Mouse (Mus musculus): ENCODE results near the gene Nek7. TPM values are rescaled to one million over a fixed set of nuclear protein-coding genes. Genes with fewer than 3 reads are reported as not detected.

Nek7 gene
- polyA plus RNA-seq, 1 experiment from 2014 or later = 13.6 TPM

DNA sequence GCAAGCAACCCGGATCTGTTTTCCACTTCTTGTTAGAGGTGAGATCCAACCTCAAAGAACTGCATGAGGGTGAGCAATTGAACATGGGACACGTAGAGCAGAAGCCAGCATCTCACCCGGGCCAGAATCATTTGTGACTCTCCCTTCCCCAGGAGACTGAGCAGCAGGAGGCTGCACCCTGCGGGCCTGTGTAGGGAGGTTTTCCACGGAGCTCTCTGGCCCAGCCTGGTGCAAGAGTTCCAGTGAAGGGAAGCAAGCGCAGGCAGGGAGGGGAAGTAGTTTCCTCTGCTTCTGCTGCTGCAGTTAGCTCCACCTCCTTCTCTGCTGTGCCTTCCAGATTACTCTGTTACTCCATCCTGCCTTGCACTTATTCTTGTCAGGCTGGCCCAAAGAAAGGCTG lies 69.8 kb downstream of the Nek7 start:
- Histone ChIP-seq H3K9ac (ENCODE audit: low read length) (no peak overlapping the region), H3K27ac (ENCODE audit: low read depth, low read length) (no peak overlapping the region), H3K36me3 (ENCODE audit: control insufficient read depth, insufficient read depth, low read length) (no peaks in the 10 kb centered on the region), H3K4me2 (ENCODE audit: low read length) (no peak overlapping the region), H3K9me3 (replicated peaks; ENCODE audit: control insufficient read depth, low read length) (no peaks in the 10 kb centered on the region), H3K27me3 (replicated peaks; ENCODE audit: control insufficient read depth, insufficient read depth, low read length) (no peaks in the 10 kb centered on the region), H3K4me3 (ENCODE audit: low read depth, low read length) (no peak overlapping the region), H3K4me1 (ENCODE audit: control insufficient read depth, insufficient read depth, low read length) (peaks cover 8% of the 10 kb centered on the region)
- DNase-seq (ENCODE audit: low spot score) = no peak
- ATAC-seq = no peak
- WGBS = 56% methylated on average over 6 of the region's 6 CpGs

DNA sequence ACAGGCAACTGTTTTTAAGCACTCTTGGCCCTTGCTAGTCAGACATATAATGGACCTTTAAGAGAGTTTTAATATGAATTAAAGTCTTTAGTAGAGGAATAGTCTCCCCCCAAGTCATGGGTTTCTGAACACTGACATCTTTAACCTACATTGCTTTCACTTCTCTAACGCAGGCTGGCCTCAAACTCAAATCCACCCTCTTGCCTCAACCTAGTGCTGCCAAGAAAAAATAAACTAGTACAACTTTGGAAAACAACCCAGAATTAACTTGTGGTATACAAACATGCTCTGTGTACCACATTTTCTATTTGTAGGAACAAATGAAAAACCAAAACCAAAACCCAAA lies 77.8 kb downstream of the Nek7 start:
- no peak overlapping the region for H3K4me3 ChIP-seq (ENCODE audit: low read depth, low read length)
- H3K27me3 ChIP-seq (replicated peaks; ENCODE audit: control insufficient read depth, insufficient read depth, low read length) = no peaks in the 10 kb centered on the region
- H3K9ac ChIP-seq (ENCODE audit: low read length) = no peak overlapping the region
- no peak overlapping the region for H3K4me2 ChIP-seq (ENCODE audit: low read length)
- H3K27ac ChIP-seq (ENCODE audit: low read depth, low read length) = no peak overlapping the region
- H3K36me3 ChIP-seq (ENCODE audit: control insufficient read depth, insufficient read depth, low read length) = no peaks in the 10 kb centered on the region
- no peak for ATAC-seq
- WGBS = 78% methylated on average over 1 of the region's 1 CpGs
- H3K4me1 ChIP-seq (ENCODE audit: control insufficient read depth, insufficient read depth, low read length) = no peaks in the 10 kb centered on the region
- H3K9me3 ChIP-seq (replicated peaks; ENCODE audit: control insufficient read depth, low read length) = no peaks in the 10 kb centered on the region
- no peak for DNase-seq (ENCODE audit: low spot score)

DNA sequence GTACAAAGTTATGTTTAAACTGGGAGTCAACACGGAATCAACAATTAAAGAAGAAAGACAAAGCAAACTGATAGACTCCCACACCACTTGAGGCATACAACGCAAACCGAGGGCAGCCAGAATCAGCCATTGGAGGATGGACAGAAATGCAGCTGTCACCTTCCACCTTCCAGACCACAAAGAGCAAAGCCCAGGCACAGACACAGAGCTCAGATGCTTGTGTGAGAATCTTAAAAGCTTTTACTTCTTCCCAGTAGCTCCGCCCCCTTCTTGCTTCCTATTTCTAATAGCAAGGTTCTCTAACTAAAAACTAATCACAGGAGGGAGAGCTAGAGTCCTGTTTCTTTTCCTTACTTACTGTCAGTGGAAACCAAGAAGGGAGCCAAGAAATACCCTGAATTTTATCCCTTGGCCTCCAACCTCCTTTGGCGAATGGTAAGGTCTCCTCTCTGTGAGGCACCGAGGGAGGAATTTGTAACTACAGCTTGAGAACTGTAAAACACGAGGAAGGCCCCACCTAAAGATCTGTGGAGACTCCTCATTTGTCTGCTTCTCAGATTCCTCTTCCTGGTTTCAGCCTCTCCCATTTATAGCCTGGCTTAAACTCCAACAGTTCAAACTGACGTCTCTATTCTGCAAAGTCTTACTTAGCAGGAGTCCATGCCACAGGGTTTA lies 78.3 kb downstream of the Nek7 start:
- H3K4me3 ChIP-seq (ENCODE audit: low read depth, low read length) = no peak overlapping the region
- 79% methylated on average over 8 of the region's 8 CpGs for WGBS
- no peaks in the 10 kb centered on the region for H3K4me1 ChIP-seq (ENCODE audit: control insufficient read depth, insufficient read depth, low read length)
- ATAC-seq (no peak), DNase-seq (ENCODE audit: low spot score) (no peak)
- no peaks in the 10 kb centered on the region for H3K9me3 ChIP-seq (replicated peaks; ENCODE audit: control insufficient read depth, low read length)
- no peak overlapping the region for H3K4me2 ChIP-seq (ENCODE audit: low read length)
- no peak overlapping the region for H3K9ac ChIP-seq (ENCODE audit: low read length)
- H3K36me3 ChIP-seq (ENCODE audit: control insufficient read depth, insufficient read depth, low read length) = no peaks in the 10 kb centered on the region
- H3K27me3 ChIP-seq (replicated peaks; ENCODE audit: control insufficient read depth, insufficient read depth, low read length) = no peaks in the 10 kb centered on the region
- no peak overlapping the region for H3K27ac ChIP-seq (ENCODE audit: low read depth, low read length)

DNA sequence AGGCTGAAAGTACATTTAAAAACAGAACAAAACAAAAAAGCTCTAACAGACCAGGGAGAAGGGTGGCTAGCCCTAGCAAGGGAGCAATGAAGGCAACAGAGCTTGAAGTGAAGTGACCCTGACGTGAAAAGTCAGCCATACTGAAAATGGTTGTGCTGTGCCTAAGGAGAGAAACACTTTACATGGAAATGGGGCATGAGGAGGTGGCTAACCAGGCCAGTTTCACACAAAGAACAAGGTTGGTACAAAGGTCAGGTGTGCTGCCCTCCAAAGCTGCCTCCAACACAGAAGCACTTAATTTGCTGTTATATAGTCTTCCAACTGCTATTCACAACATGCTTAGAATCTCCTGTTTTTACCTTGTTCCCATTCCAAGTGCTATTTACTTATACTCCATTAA lies 80.2 kb downstream of the Nek7 start:
- DNase-seq (ENCODE audit: low spot score) (no peak), ATAC-seq (no peak)
- no peak overlapping the region for H3K9ac ChIP-seq (ENCODE audit: low read length)
- no peaks in the 10 kb centered on the region; the same call in 1 of the 2 replicates for H3K4me1 ChIP-seq (ENCODE audit: control insufficient read depth, insufficient read depth, low read length)
- H3K27ac ChIP-seq (ENCODE audit: low read depth, low read length) = no peak overlapping the region
- no peaks in the 10 kb centered on the region for H3K9me3 ChIP-seq (replicated peaks; ENCODE audit: control insufficient read depth, low read length)
- H3K27me3 ChIP-seq (replicated peaks; ENCODE audit: control insufficient read depth, insufficient read depth, low read length) = no peaks in the 10 kb centered on the region
- no peak overlapping the region for H3K4me3 ChIP-seq (ENCODE audit: low read depth, low read length)
- 52% methylated on average over 1 of the region's 1 CpGs for WGBS
- H3K4me2 ChIP-seq (ENCODE audit: low read length) = no peak overlapping the region
- H3K36me3 ChIP-seq (ENCODE audit: control insufficient read depth, insufficient read depth, low read length) = no peaks in the 10 kb centered on the region

DNA sequence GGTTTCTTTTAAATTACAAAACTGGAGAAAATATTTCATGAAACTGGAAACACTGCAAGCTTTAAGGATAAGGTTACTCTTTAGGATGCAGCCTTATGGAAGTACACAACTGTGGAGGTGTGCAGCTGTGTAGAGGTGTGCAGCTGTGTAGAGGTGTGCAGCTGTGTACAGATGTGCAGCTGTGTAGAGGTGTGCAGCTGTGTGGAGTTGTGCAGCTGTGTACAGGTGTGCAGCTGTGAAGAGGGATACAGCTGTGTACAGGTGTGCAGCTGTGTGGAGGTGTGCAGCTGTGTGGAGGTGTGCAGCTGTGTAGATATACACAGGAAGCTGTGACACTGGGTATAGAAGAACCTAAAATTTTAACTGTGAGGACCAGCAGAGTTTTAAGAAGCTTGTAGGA lies 81.7 kb downstream of the Nek7 start:
- H3K27me3 ChIP-seq (replicated peaks; ENCODE audit: control insufficient read depth, insufficient read depth, low read length) = no peaks in the 10 kb centered on the region
- H3K4me1 ChIP-seq (ENCODE audit: control insufficient read depth, insufficient read depth, low read length) = no peaks in the 10 kb centered on the region; the same call in 1 of the 2 replicates
- no peak overlapping the region for H3K4me3 ChIP-seq (ENCODE audit: low read depth, low read length)
- ATAC-seq = no peak
- no peak overlapping the region for H3K4me2 ChIP-seq (ENCODE audit: low read length)
- H3K9ac ChIP-seq (ENCODE audit: low read length) = no peak overlapping the region
- no peak for DNase-seq (ENCODE audit: low spot score)
- H3K36me3 ChIP-seq (ENCODE audit: control insufficient read depth, insufficient read depth, low read length) = no peaks in the 10 kb centered on the region
- no peak overlapping the region for H3K27ac ChIP-seq (ENCODE audit: low read depth, low read length)
- H3K9me3 ChIP-seq (replicated peaks; ENCODE audit: control insufficient read depth, low read length) = no peaks in the 10 kb centered on the region

DNA sequence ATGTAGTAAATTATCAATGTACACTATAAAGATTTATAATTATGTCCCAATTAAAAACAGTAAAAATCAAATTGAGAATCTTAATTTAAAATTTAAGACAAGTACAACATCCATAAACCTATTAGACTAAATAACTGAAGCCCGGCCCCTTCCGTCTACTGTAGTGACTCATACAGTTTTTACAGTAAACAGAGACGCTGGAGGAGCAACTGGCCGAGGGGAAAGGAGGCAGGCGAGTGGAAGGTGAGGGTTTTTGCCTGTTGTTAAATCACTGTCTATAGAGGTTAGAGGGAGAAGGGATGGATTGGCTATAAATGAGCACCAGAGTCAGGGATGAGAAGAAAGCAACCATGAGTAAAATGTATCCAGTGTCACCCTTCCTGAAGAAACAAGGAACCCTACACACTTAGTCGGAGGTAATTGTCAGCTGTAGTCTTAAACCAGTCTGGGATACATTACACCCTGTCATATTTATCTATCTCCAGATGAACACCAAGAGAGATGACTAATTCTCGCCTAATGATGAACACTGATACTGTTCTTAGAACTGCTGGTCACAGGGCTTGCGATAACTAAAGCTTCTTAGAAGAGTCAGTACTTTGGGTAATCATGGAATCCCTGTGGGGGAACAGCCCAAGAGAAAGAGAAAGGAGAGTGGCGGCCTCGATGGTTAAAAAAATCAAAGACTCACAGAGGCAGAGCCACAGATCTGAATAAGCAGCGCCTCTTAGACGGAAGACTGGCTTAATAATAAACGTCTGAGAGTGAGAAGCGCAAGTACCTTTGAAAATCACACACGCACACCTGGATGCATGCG lies 84.0 kb downstream of the Nek7 start:
- 65% methylated on average over 16 of the region's 16 CpGs for WGBS
- ATAC-seq (no peak), DNase-seq (ENCODE audit: low spot score) (no peak)
- H3K36me3 ChIP-seq (ENCODE audit: control insufficient read depth, insufficient read depth, low read length) = no peaks in the 10 kb centered on the region
- no peak overlapping the region for H3K9ac ChIP-seq (ENCODE audit: low read length)
- no peaks in the 10 kb centered on the region for H3K27me3 ChIP-seq (replicated peaks; ENCODE audit: control insufficient read depth, insufficient read depth, low read length)
- H3K9me3 ChIP-seq (replicated peaks; ENCODE audit: control insufficient read depth, low read length) = no peaks in the 10 kb centered on the region
- no peaks in the 10 kb centered on the region; the same call in 1 of the 2 replicates for H3K4me1 ChIP-seq (ENCODE audit: control insufficient read depth, insufficient read depth, low read length)
- no peak overlapping the region for H3K4me2 ChIP-seq (ENCODE audit: low read length)
- no peak overlapping the region for H3K27ac ChIP-seq (ENCODE audit: low read depth, low read length)
- H3K4me3 ChIP-seq (ENCODE audit: low read depth, low read length) = no peak overlapping the region

DNA sequence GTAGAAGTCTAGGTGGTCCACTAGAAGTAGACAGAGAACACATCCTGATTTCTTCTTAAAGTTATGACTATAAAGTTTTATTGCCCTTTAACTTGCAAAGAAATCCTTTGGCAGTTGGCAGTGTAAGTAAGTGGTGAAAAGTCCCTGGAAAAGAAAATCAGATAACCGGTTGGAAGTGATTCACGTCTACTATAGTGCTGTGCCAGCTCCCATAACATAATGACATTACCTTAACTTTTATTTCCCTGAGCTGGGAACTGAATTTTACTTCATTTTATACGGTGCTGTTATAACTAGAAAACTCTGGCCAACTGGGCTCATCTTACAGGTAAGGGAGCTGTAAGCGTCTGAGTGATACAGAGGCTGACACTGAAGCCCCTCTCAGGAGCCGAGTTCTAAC lies 89.3 kb downstream of the Nek7 start:
- no peak overlapping the region for H3K4me3 ChIP-seq (ENCODE audit: low read depth, low read length)
- no peak overlapping the region for H3K27ac ChIP-seq (ENCODE audit: low read depth, low read length)
- no peaks in the 10 kb centered on the region for H3K9me3 ChIP-seq (replicated peaks; ENCODE audit: control insufficient read depth, low read length)
- H3K27me3 ChIP-seq (replicated peaks; ENCODE audit: control insufficient read depth, insufficient read depth, low read length) = no peaks in the 10 kb centered on the region
- no peak for ATAC-seq
- WGBS = 94% methylated on average over 5 of the region's 5 CpGs
- no peaks in the 10 kb centered on the region for H3K4me1 ChIP-seq (ENCODE audit: control insufficient read depth, insufficient read depth, low read length)
- no peak overlapping the region for H3K9ac ChIP-seq (ENCODE audit: low read length)
- H3K36me3 ChIP-seq (ENCODE audit: control insufficient read depth, insufficient read depth, low read length) = no peaks in the 10 kb centered on the region
- no peak for DNase-seq (ENCODE audit: low spot score)
- H3K4me2 ChIP-seq (ENCODE audit: low read length) = no peak overlapping the region

DNA sequence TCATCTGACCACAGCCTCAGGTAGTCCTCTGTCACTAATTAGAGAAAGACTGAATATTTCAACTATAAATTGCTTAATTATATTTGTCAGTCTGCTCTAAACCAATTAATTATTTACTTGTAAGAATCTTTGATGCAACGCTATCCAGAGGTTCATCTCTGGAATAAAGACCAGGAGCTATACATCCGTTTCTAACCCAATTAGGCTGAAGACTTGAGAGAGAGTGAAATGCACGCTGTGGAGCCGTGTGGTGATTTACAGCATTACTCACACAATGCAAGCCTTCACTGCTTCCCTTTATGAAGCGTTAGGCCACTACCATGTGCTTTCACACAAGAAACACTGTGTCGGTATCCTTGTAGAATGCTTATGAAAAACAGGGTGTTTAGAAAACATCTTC lies 96.0 kb downstream of the Nek7 start:
- 0 out of 2 replicates have a peak overlapping the region, but pooled peaks have one; percentile 15 for H3K27ac ChIP-seq (ENCODE audit: low read depth, low read length)
- peak; percentile 75; the same call in 1 of the 2 replicates for ATAC-seq
- no peak overlapping the region for H3K4me2 ChIP-seq (ENCODE audit: low read length)
- no peak overlapping the region for H3K9ac ChIP-seq (ENCODE audit: low read length)
- DNase-seq (ENCODE audit: low spot score) = peak; percentile 41
- H3K4me1 ChIP-seq (ENCODE audit: control insufficient read depth, insufficient read depth, low read length) = no peaks in the 10 kb centered on the region
- H3K4me3 ChIP-seq (ENCODE audit: low read depth, low read length) = no peak overlapping the region
- 14% methylated on average over 6 of the region's 6 CpGs for WGBS
- no peaks in the 10 kb centered on the region for H3K36me3 ChIP-seq (ENCODE audit: control insufficient read depth, insufficient read depth, low read length)
- H3K27me3 ChIP-seq (replicated peaks; ENCODE audit: control insufficient read depth, insufficient read depth, low read length) = no peaks in the 10 kb centered on the region
- H3K9me3 ChIP-seq (replicated peaks; ENCODE audit: control insufficient read depth, low read length) = no peaks in the 10 kb centered on the region

DNA sequence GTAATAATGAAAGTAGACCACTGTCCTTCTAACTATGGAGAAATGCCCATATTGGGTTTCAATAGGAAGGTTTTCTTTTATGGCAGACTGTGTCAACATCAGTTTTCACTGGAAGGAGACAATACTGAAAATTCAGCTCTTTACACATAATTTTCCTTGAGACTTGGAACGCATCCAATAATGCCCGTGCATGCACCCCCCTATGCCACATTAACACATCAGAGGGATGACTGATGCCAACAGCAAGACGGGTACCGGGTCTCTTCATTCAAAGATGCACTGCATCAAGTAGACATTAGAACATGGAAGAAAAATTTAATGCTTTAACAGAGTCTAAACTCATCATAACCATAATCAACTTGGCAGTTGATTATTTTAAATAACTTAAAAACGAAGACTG lies 101.7 kb downstream of the Nek7 start:
- Histone ChIP-seq H3K4me1 (ENCODE audit: control insufficient read depth, insufficient read depth, low read length) (peaks cover 5% of the 10 kb centered on the region; the same call in 1 of the 2 replicates), H3K9ac (ENCODE audit: low read length) (no peak overlapping the region), H3K9me3 (replicated peaks; ENCODE audit: control insufficient read depth, low read length) (no peaks in the 10 kb centered on the region), H3K36me3 (ENCODE audit: control insufficient read depth, insufficient read depth, low read length) (no peaks in the 10 kb centered on the region), H3K27me3 (replicated peaks; ENCODE audit: control insufficient read depth, insufficient read depth, low read length) (no peaks in the 10 kb centered on the region), H3K27ac (ENCODE audit: low read depth, low read length) (no peak overlapping the region), H3K4me3 (ENCODE audit: low read depth, low read length) (no peak overlapping the region), H3K4me2 (ENCODE audit: low read length) (no peak overlapping the region)
- peak; percentile 62 for ATAC-seq
- WGBS = 25% methylated on average over 5 of the region's 5 CpGs
- DNase-seq (ENCODE audit: low spot score) = peak; percentile 64

All from forebrain, embryonic 14.5 days (tissue).